Mouse (Mus musculus) layer of hippocampus, adult 8-10 months (tissue): ENCODE measurements around the gene Gstm6. TPM values are rescaled to one million over a fixed set of nuclear protein-coding genes. Genes with fewer than 3 reads are reported as not detected.
"Not testable (repeated sequence)": the region's sequence is repeated elsewhere in the genome, so short reads cannot be mapped to it uniquely, and the experiment has no call there.

ENCODE experiments used
- DNase-seq, 2 experiments: peaks; one replicate each; pipeline ENCODE4 v3.0.0; 2022; ENCODE audit warnings: low spot score in 2 of 2
- total RNA-seq, 4 experiments: library from RNA; stranded (reverse); gene quantifications; 2 replicates each; pipeline ENCODE4 v1.2.4; 2022

Gene Gstm6
- total RNA-seq, 4 experiments from 2014 or later: 15.9 to 20.0 (median 17.4) TPM

GRCm38 (mm10) chr3:107895194-107895719, 48.3 kb downstream of the Gstm6 start:
- no peak for DNase-seq

DNA sequence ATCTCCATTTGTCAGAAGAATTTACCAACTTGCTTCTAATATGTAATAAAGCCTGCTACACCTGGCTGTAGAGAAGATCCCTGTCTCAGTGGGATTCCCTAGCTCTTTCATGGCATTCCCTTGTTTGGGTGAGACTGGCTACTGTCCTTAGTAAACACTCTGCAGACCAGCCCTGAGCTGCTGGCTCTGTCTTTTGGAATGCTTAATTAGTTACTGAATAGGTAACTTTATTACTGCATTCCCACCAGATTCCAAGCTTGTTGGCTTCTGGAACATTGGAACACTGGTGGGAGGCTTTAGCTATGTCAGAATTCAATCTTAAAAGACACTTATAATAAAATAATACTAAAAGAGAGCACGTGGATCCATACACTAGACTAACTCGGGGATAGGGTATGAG, 54.3 kb downstream of the Gstm6 start:
- not testable (repeated sequence) for DNase-seq

Other genes starting within 250 kb of the Gstm6 start
- gene Ahcyl1, start 247.2 kb downstream of the Gstm6 start, total RNA-seq: 100 to 1,000 TPM; 302 to 352 (median 331) TPM
- gene Csf1, start 183.3 kb downstream of the Gstm6 start, total RNA-seq: 10 to 100 TPM; 24.9 to 58.2 (median 39.9) TPM
- gene Eps8l3, start 66.5 kb downstream of the Gstm6 start, total RNA-seq: not detected
- 100 to 1,000 TPM; 226 to 282 (median 255) TPM for gene Gstm5, start 47.9 kb downstream of the Gstm6 start, total RNA-seq
- 100 to 1,000 TPM; 147 to 158 (median 155) TPM for gene Gstm7, start 11.9 kb downstream of the Gstm6 start, total RNA-seq
- not detected for gene Gstm3, start 25.5 kb upstream of the Gstm6 start, total RNA-seq
- gene Gstm2, start 42.7 kb upstream of the Gstm6 start, total RNA-seq: 1 to 10 TPM; 3.1 to 5.0 (median 4.0) TPM
- 100 to 1,000 TPM; 329 to 421 (median 351) TPM for gene Gstm1, start 74.2 kb upstream of the Gstm6 start, total RNA-seq
- 10 to 100 TPM; 11.1 to 14.4 (median 13.4) TPM for gene Gstm4, start 101.1 kb upstream of the Gstm6 start, total RNA-seq
- 10 to 100 TPM; 64.2 to 82.5 (median 74.0) TPM for gene Ampd2, start 142.9 kb upstream of the Gstm6 start, total RNA-seq
- gene Gnat2, start 149.0 kb upstream of the Gstm6 start, total RNA-seq: under 1 TPM in 1 of 4 experiments, not detected in 3; 0.61 TPM
- 10 to 100 TPM; 27.5 to 31.1 (median 30.1) TPM for gene Gnai3, start 202.4 kb upstream of the Gstm6 start, total RNA-seq
- 10 to 100 TPM; 15.8 to 17.2 (median 17.0) TPM for gene Gpr61, start 211.1 kb upstream of the Gstm6 start, total RNA-seq
- 10 to 100 TPM; 61.9 to 71.8 (median 68.3) TPM for gene Amigo1, start 242.6 kb upstream of the Gstm6 start, total RNA-seq